Mouse (Mus musculus) kidney, postnatal 0 days (tissue): Measurements from ENCODE around the gene Tppp3. TPM values are rescaled to one million over a fixed set of nuclear protein-coding genes. Genes with fewer than 3 reads are reported as not detected.
A peak's percentile ranks its signal among the peaks of the same experiment; 100 is the strongest.

ENCODE experiments used
- ATAC-seq: fragments of 200-750 bp; cut with Nextera tagmentation; replicated peaks from 2 replicates; pipeline ENCODE4 v1.8.0; 2017; ENCODE audit warnings: low read depth, moderate number of reproducible peaks, moderate TSS enrichment, moderate library complexity; ENCODE audit not compliant: low FRiP score
- DNase-seq: peaks from one replicate; pipeline ENCODE4 v3.0.0-alpha.2; 2016; ENCODE audit warnings: low spot score
- H3K27ac ChIP-seq: fragments of 300-500 bp; sonication (generic); 2 replicates; pipeline ENCODE4 v1.5.1; 2014; ENCODE audit warnings: mild to moderate bottlenecking
- H3K27me3 ChIP-seq: fragments of 300-500 bp; sonication (generic); 2 replicates; pipeline ENCODE4 v1.6.1; 2014; ENCODE audit warnings: low read length, mixed read lengths; ENCODE audit not compliant: insufficient read depth
- H3K36me3 ChIP-seq: fragments of 300-500 bp; sonication (generic); 2 replicates; pipeline ENCODE4 v1.6.1; 2014; ENCODE audit warnings: low read length, mixed read lengths; ENCODE audit not compliant: insufficient read depth
- H3K4me1 ChIP-seq: fragments of 300-500 bp; sonication (generic); replicated peaks from 2 replicates; pipeline ENCODE4 v1.6.1; 2014; ENCODE audit warnings: antibody characterized with exemption, low read length, mixed read lengths; ENCODE audit not compliant: insufficient read depth
- H3K4me2 ChIP-seq: fragments of 300-500 bp; sonication (generic); 2 replicates; pipeline ENCODE4 v1.6.1; 2014; ENCODE audit warnings: mild to moderate bottlenecking, low read length, moderate library complexity, mixed read lengths
- H3K4me3 ChIP-seq: fragments of 300-500 bp; sonication (generic); replicated peaks from 2 replicates; pipeline ENCODE4 v1.5.1; 2014; ENCODE audit warnings: low read depth, low read length
- H3K9ac ChIP-seq: fragments of 300-500 bp; sonication (generic); 2 replicates; pipeline ENCODE4 v1.6.1; 2014; ENCODE audit warnings: low read depth, low read length
- H3K9me3 ChIP-seq: fragments of 300-500 bp; sonication (generic); replicated peaks from 2 replicates; pipeline ENCODE4 v1.6.1; 2016; ENCODE audit warnings: low read length, inconsistent platforms, mixed read lengths
- CTCF ChIP-seq: IDR thresholded peaks from 2 replicates; pipeline ENCODE4 v1.5.1; 2016; ENCODE audit warnings: antibody characterized with exemption, low read depth, mild to moderate bottlenecking, moderate library complexity
- WGBS: fragments of 180-500 bp; shearing (Covaris S2); extraction: QIAGEN DNeasy Blood & Tissue Kit; methylation state at CpG from one replicate; pipeline ENCODE4 v1.1.7; 2014; 5-methylcytosine and 5-hydroxymethylcytosine counted together
- polyA plus RNA-seq: library from polyadenylated mRNA; unstranded; fragments of >200 nt; fragmentation: Nextera tagmentation; extraction: Ambion mirVana; gene quantifications from 2 replicates; pipeline ENCODE4 v1.2.1, GENCODE M21; 2015

Gene Tppp3
- polyA plus RNA-seq, 1 experiment from 2014 or later, result 15.6 TPM

DNA sequence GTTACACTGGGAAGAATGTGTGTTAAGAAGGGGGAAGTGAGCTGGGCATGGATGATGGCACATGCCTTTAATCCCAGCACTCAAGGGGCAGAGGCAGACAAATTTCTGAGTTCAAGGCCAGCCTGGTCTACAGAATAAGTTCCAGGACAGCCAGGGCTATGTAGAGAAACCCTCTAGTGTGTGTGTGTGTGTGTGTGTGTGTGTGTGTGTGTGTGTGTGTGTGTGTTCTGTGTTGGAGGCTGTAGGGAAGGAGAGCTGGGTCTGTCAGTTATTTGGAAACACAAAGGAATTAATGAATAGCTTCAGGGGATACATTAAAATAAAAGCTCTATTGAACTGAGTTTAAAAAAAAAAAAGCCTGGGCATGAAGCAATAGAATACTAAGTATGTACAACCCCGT is 20.3 kb downstream of the Tppp3 start:
- no peak overlapping the region for H3K4me2 ChIP-seq
- no peak for DNase-seq

DNA sequence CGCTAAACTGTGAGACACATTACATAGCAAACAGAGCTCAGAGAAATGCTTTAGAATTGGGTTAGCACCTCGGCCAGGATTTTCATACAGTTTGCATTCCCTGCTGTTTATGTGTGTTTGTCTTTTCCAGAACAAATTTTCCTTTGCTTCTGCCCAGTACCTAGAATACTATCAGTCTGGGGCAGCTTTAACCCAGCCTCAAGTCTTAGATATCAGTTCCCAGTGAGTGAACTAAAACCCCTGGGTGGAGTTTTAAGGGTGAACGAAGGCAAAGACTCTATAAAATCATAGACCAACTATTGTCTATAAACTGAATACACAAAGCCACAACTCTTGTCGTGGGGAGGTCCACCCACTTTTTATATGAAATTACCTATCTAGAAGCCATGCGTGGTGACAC is 22.7 kb downstream of the Tppp3 start:
- no peak overlapping the region for H3K4me3 ChIP-seq
- ATAC-seq (no peak), DNase-seq (no peak)
- no peak overlapping the region for H3K4me2 ChIP-seq
- H3K36me3 ChIP-seq, result no peaks in the 10 kb centered on the region
- no peaks in the 10 kb centered on the region for H3K4me1 ChIP-seq
- no peak for TF ChIP-seq CTCF
- H3K27ac ChIP-seq, result no peak overlapping the region
- H3K27me3 ChIP-seq, result no peaks in the 10 kb centered on the region
- WGBS, result 88% methylated on average over 5 of the region's 5 CpGs
- H3K9ac ChIP-seq, result no peak overlapping the region
- no peaks in the 10 kb centered on the region for H3K9me3 ChIP-seq

More for the DNA sequence above, 20.3 kb downstream of the Tppp3 start:
- TF ChIP-seq CTCF, result no peak
- ATAC-seq, result no peak
- Histone ChIP-seq H3K4me1 (no peaks in the 10 kb centered on the region), H3K9me3 (no peaks in the 10 kb centered on the region), H3K27me3 (no peaks in the 10 kb centered on the region), H3K4me3 (no peak overlapping the region), H3K36me3 (no peaks in the 10 kb centered on the region), H3K27ac (no peak overlapping the region), H3K9ac (no peak overlapping the region)
- WGBS, result 63% methylated on average over 1 of the region's 1 CpGs

DNA sequence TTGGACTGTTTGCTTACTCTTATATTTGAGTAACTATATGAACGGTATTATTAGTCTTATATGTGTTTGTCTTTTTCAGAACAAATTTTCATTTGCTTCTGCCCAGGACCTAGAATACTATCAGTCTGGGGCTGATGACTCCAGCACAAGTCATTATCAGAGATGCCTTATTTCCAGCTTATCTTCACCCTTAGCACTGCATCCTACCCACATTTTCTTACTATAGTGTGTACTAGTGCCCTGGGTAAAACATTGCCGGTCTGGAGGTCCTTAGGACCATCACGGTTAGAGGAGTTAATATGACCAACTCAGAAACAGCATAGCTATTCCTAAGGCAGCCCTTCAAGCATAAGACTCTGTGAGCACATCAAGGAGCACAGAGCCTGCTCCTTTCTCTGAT is 23.1 kb downstream of the Tppp3 start:
- no peak overlapping the region for H3K4me2 ChIP-seq
- no peaks in the 10 kb centered on the region for H3K36me3 ChIP-seq
- DNase-seq, result no peak
- no peak for TF ChIP-seq CTCF
- H3K27me3 ChIP-seq, result no peaks in the 10 kb centered on the region
- no peak overlapping the region for H3K4me3 ChIP-seq
- no peak overlapping the region for H3K27ac ChIP-seq
- 92% methylated on average over 3 of the region's 3 CpGs for WGBS
- H3K9ac ChIP-seq, result no peak overlapping the region
- H3K9me3 ChIP-seq, result no peaks in the 10 kb centered on the region
- no peak for ATAC-seq
- no peaks in the 10 kb centered on the region for H3K4me1 ChIP-seq

DNA sequence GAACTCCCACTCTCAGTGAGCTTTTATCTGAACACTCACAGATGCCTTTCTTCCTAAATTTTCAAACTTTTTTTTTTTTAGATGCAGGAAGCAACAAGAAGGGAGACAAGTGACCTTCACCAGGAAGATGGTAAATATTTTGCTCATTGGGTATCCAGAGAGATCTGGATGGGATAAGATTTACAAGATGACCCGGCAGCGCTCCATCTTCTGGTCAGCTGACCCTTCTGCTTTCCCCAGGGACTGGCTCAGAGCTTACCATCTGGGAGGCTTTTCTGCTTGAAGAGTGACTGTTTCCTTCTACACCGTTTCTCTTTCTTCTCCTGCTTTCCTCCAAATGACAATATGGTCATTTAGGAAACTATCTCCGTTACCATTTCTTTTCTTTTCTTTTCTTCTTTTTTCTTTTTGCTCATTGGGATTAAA is 25.2 kb downstream of the Tppp3 start:
- H3K4me2 ChIP-seq, result no peak overlapping the region
- H3K9me3 ChIP-seq, result no peaks in the 10 kb centered on the region
- H3K36me3 ChIP-seq, result no peaks in the 10 kb centered on the region
- 19% methylated on average over 4 of the region's 4 CpGs for WGBS
- TF ChIP-seq CTCF, result 0 out of 2 replicates have a peak, but pooled peaks have one; percentile 0
- no peak overlapping the region for H3K9ac ChIP-seq
- DNase-seq (no peak), ATAC-seq (no peak)
- no peaks in the 10 kb centered on the region for H3K4me1 ChIP-seq
- no peaks in the 10 kb centered on the region for H3K27me3 ChIP-seq
- no peak overlapping the region for H3K27ac ChIP-seq
- no peak overlapping the region for H3K4me3 ChIP-seq

DNA sequence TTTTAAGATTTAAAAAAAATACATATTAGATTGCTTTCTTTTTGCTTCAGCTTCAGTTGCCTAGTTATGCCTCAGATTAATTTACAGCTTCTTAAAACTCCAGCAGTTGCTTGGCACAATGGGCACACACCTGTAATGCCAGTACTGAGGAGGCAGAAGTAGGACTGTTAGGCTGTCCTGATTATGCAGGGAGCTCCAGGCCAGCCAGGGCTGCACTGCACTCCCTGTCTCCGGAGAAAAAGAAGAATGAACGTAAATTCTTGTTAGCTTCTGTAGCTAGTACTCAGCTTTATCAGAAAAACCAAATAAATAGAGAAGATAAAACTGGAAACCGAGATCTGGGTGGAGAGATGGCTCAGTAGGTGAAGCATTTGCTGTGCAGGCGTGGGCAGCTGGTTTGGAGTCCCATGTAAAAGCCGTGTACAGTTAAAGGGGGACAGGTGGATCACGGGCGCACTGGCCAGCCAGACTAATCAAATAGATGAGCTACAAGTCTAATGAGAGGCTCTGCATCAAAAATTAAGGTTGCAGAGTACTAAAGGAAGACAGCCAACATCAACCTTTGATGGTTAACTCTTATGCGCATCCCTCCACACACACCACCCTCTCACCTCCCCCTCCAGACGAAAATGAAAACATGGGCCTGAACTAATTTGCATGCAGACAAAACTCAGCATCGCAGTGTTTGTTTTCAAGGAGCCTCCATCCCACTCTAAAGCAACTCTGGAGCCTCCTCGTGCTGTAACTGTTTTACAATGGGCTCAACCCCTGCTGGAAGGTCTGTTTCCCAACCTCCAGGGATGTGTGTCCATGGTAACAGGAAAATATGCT is 25.8 kb downstream of the Tppp3 start:
- Histone ChIP-seq H3K4me1 (no peaks in the 10 kb centered on the region), H3K27ac (no peak overlapping the region), H3K4me3 (no peak overlapping the region), H3K9ac (no peak overlapping the region), H3K4me2 (no peak overlapping the region), H3K27me3 (no peaks in the 10 kb centered on the region), H3K9me3 (no peaks in the 10 kb centered on the region), H3K36me3 (no peaks in the 10 kb centered on the region)
- 38% methylated on average over 11 of the region's 11 CpGs for WGBS
- ATAC-seq (no peak), DNase-seq (peak; percentile 73)
- TF ChIP-seq CTCF, result 0 out of 2 replicates have a peak, but pooled peaks have one; percentile 4

DNA sequence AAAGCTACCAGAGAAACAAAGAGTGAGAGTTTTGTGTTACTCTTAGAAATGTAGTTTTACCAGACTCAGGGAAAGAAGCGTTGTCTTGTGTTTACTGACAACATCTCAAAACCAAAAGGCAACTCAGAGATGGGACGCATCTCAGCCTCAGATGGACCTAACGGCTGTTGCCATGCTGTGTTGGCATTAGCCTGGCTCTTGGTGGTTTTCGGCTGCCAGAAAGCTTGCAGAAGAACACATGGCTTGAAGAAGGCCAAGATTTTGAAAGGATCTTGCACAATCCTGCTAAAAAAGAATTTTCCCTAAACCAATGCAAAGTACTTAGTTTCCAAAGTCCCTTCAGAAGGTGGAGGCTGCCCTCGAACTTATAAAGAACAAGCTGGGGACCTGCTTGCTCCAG is 28.7 kb downstream of the Tppp3 start:
- ATAC-seq (no peak), DNase-seq (no peak)
- Histone ChIP-seq H3K4me3 (no peak overlapping the region), H3K9ac (no peak overlapping the region), H3K36me3 (no peaks in the 10 kb centered on the region), H3K4me2 (no peak overlapping the region), H3K4me1 (no peaks in the 10 kb centered on the region), H3K9me3 (no peaks in the 10 kb centered on the region), H3K27ac (no peak overlapping the region), H3K27me3 (no peaks in the 10 kb centered on the region)
- no peak for TF ChIP-seq CTCF
- 94% methylated on average over 5 of the region's 5 CpGs for WGBS
